Mouse (Mus musculus) E14TG2a.4 (cell line): ENCODE measurements at regions not wholly inside any gene's neighbourhood (a gene's known extent, or its start where the extent isn't known, plus 50 kb on each side); places are given as distances from the start of the nearest gene placed in this dataset.

Source experiments
- CTCF ChIP-seq: conservative IDR thresholded peaks from 2 replicates; pipeline ENCODE4 v1.5.1; 2014; ENCODE audit warnings: low read length
- NANOG ChIP-seq: IDR thresholded peaks from 2 replicates; pipeline ENCODE4 v1.6.1; 2014; ENCODE audit warnings: borderline replicate concordance, low read length, mixed read lengths

GRCm38 (mm10) chr5:45119757-45120156, 320.3 kb upstream of the Ldb2 start:
- TF ChIP-seq CTCF (no peak), NANOG (no peak)
